Mouse (Mus musculus) hindbrain, embryonic 10.5 days (tissue): ENCODE measurements around the gene Ndufa5. TPM values are rescaled to one million over a fixed set of nuclear protein-coding genes. Genes with fewer than 3 reads are reported as not detected.
A peak's percentile ranks its signal among the peaks of the same experiment; 100 is the strongest.

Source experiments
- DNase-seq: peaks from one replicate; pipeline ENCODE4 v3.0.0-alpha.2; 2017; ENCODE audit warnings: low spot score
- H3K27ac ChIP-seq: fragments of 300-500 bp; sonication (generic); 2 replicates; pipeline ENCODE4 v1.5.1; 2016; ENCODE audit warnings: mild to moderate bottlenecking, moderate library complexity
- H3K27me3 ChIP-seq: fragments of 300-500 bp; sonication (generic); 2 replicates; pipeline ENCODE4 v1.6.1; 2016; ENCODE audit warnings: mild to moderate bottlenecking; ENCODE audit not compliant: poor library complexity, insufficient read depth, severe bottlenecking
- H3K36me3 ChIP-seq: fragments of 300-500 bp; sonication (generic); 2 replicates; pipeline ENCODE4 v1.6.1; 2016; ENCODE audit warnings: mild to moderate bottlenecking, moderate library complexity
- H3K4me1 ChIP-seq: fragments of 300-500 bp; sonication (generic); replicated peaks from 2 replicates; pipeline ENCODE4 v1.6.1; 2016; ENCODE audit warnings: mild to moderate bottlenecking
- H3K4me3 ChIP-seq: fragments of 300-500 bp; sonication (generic); 2 replicates; pipeline ENCODE4 v1.5.1; 2016; ENCODE audit warnings: mild to moderate bottlenecking, moderate library complexity
- H3K9me3 ChIP-seq: fragments of 300-500 bp; sonication (generic); 2 replicates; pipeline ENCODE4 v1.6.1; 2016; ENCODE audit warnings: mild to moderate bottlenecking, moderate library complexity
- WGBS: fragments of 180-500 bp; shearing (Covaris S2); methylation state at CpG from one replicate; pipeline ENCODE4 v1.1.7; 2016; 5-methylcytosine and 5-hydroxymethylcytosine counted together
- polyA plus RNA-seq: library from polyadenylated mRNA; unstranded; fragments of >200 nt; fragmentation: Nextera tagmentation; extraction: Ambion mirVana; gene quantifications from 2 replicates; pipeline ENCODE4 v1.2.1, GENCODE M21; 2016

The Ndufa5 gene
- polyA plus RNA-seq: 255 and 275 TPM in 2 replicates

DNA sequence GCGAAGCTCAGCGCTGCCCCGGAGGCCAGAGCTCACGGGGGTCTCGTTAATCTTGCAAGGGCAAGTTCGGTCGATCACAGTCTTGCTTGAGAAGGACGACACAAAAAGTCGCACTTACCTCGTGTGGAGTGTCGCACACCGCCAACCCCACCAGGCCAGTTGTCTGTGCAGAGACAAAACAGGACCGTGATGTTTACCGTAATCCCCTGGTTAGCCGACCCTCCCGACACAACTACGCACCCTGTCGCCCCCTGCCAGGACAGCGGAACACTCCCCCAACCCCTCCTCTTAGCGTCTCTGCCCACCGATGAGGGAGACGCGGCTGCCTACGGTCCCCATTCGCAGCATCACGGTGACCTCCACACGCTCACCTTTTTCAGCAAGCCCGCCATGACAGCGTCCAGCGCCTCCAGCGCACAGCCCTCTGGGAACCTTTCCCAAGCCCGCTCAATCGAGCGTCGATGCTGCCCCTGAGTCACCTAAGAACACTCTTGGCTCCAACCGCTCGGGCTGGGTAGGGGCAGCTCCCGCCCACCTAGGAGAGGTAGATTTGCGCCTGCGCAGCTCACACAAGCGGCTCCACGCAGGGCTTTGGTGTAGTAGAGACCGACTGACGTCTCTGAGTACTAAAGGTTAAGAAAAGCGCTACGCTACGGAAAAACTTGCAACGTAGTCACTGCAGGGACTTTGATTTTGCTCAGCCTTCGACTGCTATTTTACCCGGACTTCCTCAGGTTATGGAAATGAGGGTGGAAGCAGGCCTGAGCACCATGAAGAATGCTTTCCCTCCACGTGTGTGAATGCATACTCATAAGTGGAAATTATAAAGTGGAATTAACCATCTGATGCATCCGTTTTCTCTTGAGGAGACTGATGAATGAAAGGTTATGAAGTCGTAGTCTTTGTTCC, at the start of gene Ndufa5:
Ndufa5 (minus strand) TSS at position 859 of the 909 bp plus-strand sequence.
- Histone ChIP-seq H3K36me3 (peaks cover 16% of the 10 kb centered on the region), H3K4me1 (peaks cover 21% of the 10 kb centered on the region), H3K9me3 (no peaks in the 10 kb centered on the region), H3K27ac (peak within 1 kb of the TSS; percentile 85), H3K27me3 (no peaks in the 10 kb centered on the region), H3K4me3 (peak within 1 kb of the TSS; percentile 85)
- under 1% methylated on average over 53 of the region's 53 CpGs for WGBS
- DNase-seq: peak; percentile 94

DNA sequence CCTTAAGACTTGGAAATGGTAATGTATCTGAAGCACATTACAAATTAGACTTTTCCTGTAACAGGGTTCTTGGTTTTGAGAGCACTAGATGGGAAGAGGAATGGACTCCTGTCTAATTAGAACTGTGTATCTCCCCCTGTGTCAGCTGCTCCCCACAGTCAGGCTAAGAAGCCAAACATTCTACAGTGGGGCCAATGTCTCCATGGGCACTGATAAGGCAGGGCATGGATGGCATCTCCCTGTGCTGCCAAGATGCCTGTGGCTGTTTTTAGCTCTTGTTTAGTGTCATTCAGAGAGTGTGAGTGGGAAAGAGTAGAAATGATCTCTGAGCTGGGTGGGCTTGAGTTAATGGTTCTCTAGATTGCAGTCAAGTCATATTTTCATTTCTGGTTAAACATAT, 45.5 kb upstream of the Ndufa5 start:
- no peaks in the 10 kb centered on the region for H3K4me1 ChIP-seq
- no peak overlapping the region for H3K27ac ChIP-seq
- no peaks in the 10 kb centered on the region for H3K27me3 ChIP-seq
- H3K4me3 ChIP-seq: no peak overlapping the region
- no peaks in the 10 kb centered on the region for H3K9me3 ChIP-seq
- H3K36me3 ChIP-seq: no peaks in the 10 kb centered on the region
- DNase-seq: no peak

DNA sequence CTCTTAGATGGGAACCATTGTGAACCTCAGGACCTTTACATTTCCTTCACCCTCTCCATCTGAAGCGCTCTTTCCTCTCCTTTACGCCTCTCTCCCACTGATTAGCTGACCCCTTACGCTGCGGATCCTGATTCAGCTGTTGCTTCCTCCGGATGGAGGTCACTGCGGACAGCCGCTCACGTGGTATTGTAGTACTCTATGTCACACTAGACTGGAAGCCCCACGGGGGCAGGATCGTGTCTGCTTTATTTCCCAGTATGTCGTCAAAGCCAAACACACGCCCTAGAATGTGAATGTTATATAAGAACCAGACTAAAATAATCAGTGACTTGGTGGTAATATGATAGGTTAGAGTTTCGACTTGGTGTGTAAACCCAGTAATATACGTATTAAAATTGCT, 44.6 kb upstream of the Ndufa5 start:
- no peak for DNase-seq
- 88% methylated on average over 14 of the region's 14 CpGs for WGBS
- no peaks in the 10 kb centered on the region for H3K9me3 ChIP-seq
- no peaks in the 10 kb centered on the region for H3K36me3 ChIP-seq
- no peak overlapping the region for H3K4me3 ChIP-seq
- H3K4me1 ChIP-seq: no peaks in the 10 kb centered on the region
- no peak overlapping the region for H3K27ac ChIP-seq
- H3K27me3 ChIP-seq: no peaks in the 10 kb centered on the region

DNA sequence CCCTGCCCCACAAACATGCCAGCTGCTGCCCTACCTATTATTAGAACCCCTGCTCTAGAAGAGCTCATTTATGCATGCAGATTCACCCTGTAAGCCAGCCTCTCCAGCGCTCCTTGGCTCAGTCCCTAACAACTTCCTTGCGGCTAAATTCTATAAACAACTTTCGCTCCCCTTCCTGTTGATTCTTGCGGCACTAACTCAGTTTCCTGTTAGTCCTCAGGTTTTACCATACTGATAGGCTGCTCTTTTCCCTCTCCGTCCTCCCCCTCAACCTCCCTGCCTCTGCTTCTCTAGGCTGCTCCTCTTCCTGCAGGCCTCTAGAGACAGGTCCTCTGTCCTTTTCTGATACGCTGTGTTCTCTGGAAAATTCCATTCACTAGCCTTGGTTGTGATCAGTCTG, 43.3 kb upstream of the Ndufa5 start:
- Histone ChIP-seq H3K9me3 (no peaks in the 10 kb centered on the region), H3K27me3 (no peaks in the 10 kb centered on the region), H3K4me3 (no peak overlapping the region), H3K4me1 (no peaks in the 10 kb centered on the region), H3K36me3 (no peaks in the 10 kb centered on the region), H3K27ac (no peak overlapping the region)
- WGBS: 84% methylated on average over 6 of the region's 6 CpGs
- no peak for DNase-seq

DNA sequence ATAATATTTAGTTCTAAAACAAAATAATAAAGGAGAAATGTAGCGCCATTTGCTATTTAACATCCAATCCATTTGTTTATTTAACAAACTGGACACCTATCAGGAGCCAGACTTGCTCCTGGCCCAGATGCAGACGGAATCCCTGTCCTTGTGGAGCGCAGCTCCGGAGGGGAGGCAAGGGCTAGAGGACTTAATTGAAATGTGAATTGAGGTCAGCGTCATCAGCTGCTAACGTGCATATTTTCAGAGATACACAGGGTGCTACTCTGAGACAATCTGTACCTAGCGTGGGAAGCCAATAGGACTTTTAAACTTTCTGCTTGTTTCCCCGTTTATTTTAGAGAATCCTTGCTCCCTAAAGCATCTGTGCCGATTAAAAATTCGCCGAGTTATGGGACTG, 42.5 kb upstream of the Ndufa5 start:
- H3K4me3 ChIP-seq: no peak overlapping the region
- DNase-seq: no peak
- 82% methylated on average over 11 of the region's 11 CpGs for WGBS
- H3K27me3 ChIP-seq: no peaks in the 10 kb centered on the region
- H3K9me3 ChIP-seq: no peaks in the 10 kb centered on the region
- no peaks in the 10 kb centered on the region for H3K4me1 ChIP-seq
- no peak overlapping the region for H3K27ac ChIP-seq
- H3K36me3 ChIP-seq: no peaks in the 10 kb centered on the region

DNA sequence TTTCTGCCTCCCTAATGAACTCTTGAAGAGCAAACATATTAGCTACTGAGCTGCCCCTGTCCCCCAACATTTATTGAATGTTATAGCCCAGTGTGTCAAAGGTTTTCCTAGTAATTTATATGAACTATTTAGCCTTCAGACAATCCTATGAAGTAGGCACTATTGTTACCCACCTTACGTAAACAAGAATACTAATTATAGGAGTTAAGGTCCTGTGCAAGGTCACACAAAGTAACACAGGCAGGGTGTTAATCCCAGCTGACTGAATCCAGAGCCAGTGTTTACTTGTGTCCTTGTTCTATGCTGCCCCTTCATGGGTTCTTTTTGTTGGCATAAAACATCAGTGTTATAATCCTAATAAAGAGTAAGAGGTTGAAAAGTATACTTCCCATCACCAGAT, 41.9 kb upstream of the Ndufa5 start:
- H3K27ac ChIP-seq: no peak overlapping the region
- no peaks in the 10 kb centered on the region for H3K4me1 ChIP-seq
- no peak for DNase-seq
- H3K4me3 ChIP-seq: no peak overlapping the region
- H3K9me3 ChIP-seq: no peaks in the 10 kb centered on the region
- H3K36me3 ChIP-seq: no peaks in the 10 kb centered on the region
- no peaks in the 10 kb centered on the region for H3K27me3 ChIP-seq
- 90% methylated on average over 1 of the region's 1 CpGs for WGBS

DNA sequence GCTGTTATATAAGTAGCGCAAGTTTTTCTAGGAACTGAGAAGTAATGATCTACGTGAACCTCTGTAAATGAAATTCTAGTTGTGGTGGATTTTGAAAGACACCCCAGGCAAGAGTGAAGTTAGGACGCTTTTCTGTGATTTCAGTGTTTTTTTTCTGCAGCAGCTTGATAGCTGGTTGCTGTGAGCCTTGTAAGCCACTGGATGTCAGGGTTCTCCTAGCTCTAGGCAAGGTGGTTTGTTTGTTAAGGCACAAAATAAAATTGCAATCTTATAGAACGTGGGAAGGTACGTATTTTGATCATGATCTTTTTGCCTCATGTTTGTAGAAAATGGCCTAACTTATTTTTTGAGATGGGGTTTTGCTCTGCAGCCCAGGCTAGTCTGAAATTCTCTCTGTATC, 41.1 kb upstream of the Ndufa5 start:
- Histone ChIP-seq H3K4me3 (no peak overlapping the region), H3K27ac (no peak overlapping the region), H3K9me3 (no peaks in the 10 kb centered on the region), H3K27me3 (no peaks in the 10 kb centered on the region), H3K4me1 (no peaks in the 10 kb centered on the region), H3K36me3 (no peaks in the 10 kb centered on the region)
- WGBS: 84% methylated on average over 5 of the region's 5 CpGs
- DNase-seq: no peak

DNA sequence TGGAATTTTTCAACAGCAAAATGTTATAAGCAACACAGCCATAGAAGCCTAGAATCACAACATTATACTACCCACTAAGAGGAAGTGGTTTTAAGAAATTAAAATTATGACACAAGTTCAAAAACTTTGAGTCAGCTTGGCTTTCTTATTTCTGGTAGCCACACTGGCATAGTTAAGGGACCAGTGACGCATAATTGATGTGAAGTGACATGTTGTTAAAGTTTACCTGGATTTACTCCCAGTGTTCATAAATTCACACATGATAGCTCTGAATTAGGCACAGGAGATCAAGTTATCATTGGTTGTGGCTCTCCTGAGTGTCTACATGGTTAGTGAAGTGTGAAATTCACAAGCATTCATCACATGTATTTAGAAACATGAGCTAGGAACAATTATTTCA, 37.1 kb upstream of the Ndufa5 start:
- Histone ChIP-seq H3K9me3 (no peaks in the 10 kb centered on the region), H3K4me1 (no peaks in the 10 kb centered on the region), H3K4me3 (no peak overlapping the region), H3K27me3 (no peaks in the 10 kb centered on the region), H3K27ac (no peak overlapping the region), H3K36me3 (no peaks in the 10 kb centered on the region)
- WGBS: 93% methylated on average over 1 of the region's 1 CpGs
- DNase-seq: no peak

DNA sequence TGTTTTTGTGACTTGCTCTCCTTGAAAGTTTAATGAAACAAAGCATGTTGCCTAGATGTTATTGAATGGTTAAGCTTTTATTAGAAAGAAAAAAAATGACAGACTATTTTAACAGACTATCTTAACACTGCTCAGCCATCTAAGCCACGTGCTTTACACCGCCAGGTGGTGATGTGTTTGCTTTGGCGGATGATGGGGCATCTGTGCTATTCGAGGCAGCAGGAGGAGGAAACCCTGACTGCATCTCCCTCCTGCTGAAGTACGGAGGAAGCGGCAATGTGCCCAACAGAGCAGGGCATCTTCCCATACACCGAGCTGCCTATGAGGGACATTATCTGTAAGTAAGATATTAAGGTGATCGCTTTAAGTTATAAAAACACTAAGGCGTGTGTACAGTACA, 36.3 kb upstream of the Ndufa5 start:
- DNase-seq: no peak
- Histone ChIP-seq H3K9me3 (no peaks in the 10 kb centered on the region), H3K4me1 (no peaks in the 10 kb centered on the region), H3K27me3 (no peaks in the 10 kb centered on the region), H3K27ac (no peak overlapping the region), H3K36me3 (no peaks in the 10 kb centered on the region), H3K4me3 (no peak overlapping the region)
- WGBS: 79% methylated on average over 9 of the region's 9 CpGs

DNA sequence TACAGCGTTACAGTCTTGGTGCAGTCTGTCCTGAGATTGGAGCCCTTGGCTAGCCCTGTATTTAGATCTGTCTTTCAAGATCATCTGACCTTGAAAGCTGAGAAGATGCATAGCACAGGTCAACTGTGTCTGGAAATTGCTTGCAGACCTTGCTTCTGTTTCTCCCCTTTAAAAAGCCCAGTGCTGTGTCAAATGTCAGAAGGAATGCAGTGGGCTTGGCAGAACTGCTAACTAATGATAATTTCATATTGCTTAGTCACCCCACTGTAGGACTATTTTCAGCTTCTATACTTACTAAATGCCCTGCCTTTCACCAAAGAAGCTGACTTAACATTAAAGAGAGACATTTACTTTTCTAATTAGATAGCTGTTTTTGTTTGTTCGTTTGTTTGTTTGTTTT, 27.7 kb upstream of the Ndufa5 start:
- WGBS: 76% methylated on average over 2 of the region's 2 CpGs
- Histone ChIP-seq H3K4me1 (no peaks in the 10 kb centered on the region), H3K27me3 (no peaks in the 10 kb centered on the region), H3K9me3 (no peaks in the 10 kb centered on the region), H3K4me3 (no peak overlapping the region), H3K27ac (no peak overlapping the region), H3K36me3 (no peaks in the 10 kb centered on the region)
- no peak for DNase-seq

DNA sequence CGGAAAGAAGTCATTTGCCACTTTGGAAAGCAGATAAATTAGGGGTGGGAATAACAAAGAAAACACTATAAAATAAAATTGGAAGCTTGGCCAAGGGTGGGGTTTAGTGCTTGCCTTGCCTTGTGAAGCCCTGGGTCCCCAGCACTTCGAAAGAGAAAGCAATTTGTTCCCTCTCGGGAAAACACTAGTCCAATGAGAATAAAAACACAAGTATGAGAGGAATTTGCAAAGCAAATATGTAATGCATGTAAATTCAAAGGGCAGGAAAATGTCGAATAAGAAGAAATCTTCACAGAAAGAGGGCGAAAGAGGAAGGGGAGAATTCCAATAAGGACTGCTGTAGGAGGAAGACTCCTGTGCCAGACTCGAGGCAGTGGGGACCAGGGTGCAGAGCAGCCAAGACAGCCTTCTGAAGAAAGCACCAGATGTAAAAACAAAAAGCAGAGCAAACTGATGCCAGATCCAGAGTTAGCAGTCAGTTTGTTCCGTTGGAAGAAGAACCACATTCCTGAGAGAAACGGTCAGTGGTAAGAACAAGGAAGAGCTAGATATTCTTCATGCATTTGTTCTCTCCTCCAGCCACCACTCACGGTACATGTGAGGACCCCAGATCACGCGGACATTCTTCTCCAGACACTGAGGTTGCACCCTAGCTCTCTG, 26.7 kb upstream of the Ndufa5 start:
- Histone ChIP-seq H3K36me3 (no peaks in the 10 kb centered on the region), H3K9me3 (no peaks in the 10 kb centered on the region), H3K4me3 (no peak overlapping the region), H3K27me3 (no peaks in the 10 kb centered on the region), H3K27ac (no peak overlapping the region), H3K4me1 (no peaks in the 10 kb centered on the region)
- WGBS: 74% methylated on average over 11 of the region's 11 CpGs
- DNase-seq: no peak

DNA sequence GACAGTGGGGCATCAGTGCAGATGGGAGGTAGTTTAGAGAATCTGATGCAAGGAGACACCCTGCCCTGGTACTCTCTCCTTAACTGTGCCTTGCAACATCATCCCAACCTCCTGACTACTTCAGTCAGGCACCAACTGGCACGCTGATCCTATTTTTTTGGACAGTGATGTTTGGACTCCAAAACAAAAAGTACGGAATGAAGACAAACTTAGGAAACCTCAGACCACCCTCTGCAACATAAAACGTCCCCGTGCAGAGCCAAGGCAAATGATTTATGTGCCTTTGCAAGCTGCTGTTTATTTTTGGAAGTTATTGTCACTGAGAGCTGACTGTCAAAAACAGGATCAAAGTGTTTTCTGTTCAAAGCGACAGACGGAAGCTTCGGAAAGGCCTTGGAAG, 24.2 kb upstream of the Ndufa5 start:
- Histone ChIP-seq H3K36me3 (no peaks in the 10 kb centered on the region), H3K9me3 (no peaks in the 10 kb centered on the region), H3K27ac (no peak overlapping the region), H3K27me3 (no peaks in the 10 kb centered on the region), H3K4me3 (no peak overlapping the region), H3K4me1 (no peaks in the 10 kb centered on the region)
- DNase-seq: no peak
- WGBS: 78% methylated on average over 7 of the region's 7 CpGs

DNA sequence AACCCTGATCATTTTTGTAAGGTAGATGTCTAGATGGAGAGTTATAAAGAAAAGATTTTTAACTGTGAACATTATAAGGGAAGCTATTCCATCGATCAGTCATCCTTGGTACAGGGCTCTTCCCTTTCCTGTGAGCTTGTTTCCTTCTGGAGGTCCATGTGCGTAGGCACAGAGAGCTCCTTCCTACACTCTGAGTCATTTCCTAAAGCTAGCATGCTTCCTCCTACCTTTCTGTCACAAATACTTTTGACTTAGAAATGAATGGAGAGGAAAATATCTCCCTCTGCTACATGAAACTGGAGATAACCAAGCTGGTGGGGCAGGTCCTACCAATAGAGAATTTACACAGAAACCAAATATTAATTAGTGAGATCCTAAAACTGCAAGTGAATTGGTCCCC, 22.0 kb upstream of the Ndufa5 start:
- no peaks in the 10 kb centered on the region for H3K27me3 ChIP-seq
- H3K9me3 ChIP-seq: no peaks in the 10 kb centered on the region
- H3K4me1 ChIP-seq: no peaks in the 10 kb centered on the region
- DNase-seq: no peak
- WGBS: 84% methylated on average over 2 of the region's 2 CpGs
- no peaks in the 10 kb centered on the region for H3K36me3 ChIP-seq
- H3K4me3 ChIP-seq: no peak overlapping the region
- H3K27ac ChIP-seq: no peak overlapping the region
